Mouse (Mus musculus): ENCODE measurements around the gene Galr3. TPM values are rescaled to one million over a fixed set of nuclear protein-coding genes. Genes with fewer than 3 reads are reported as not detected.

Galr3 gene
- polyA plus RNA-seq (2015; fragmentation: Nextera tagmentation; extraction: Ambion mirVana): 0.14 TPM in 1 of 2 replicates, not detected in the other

DNA sequence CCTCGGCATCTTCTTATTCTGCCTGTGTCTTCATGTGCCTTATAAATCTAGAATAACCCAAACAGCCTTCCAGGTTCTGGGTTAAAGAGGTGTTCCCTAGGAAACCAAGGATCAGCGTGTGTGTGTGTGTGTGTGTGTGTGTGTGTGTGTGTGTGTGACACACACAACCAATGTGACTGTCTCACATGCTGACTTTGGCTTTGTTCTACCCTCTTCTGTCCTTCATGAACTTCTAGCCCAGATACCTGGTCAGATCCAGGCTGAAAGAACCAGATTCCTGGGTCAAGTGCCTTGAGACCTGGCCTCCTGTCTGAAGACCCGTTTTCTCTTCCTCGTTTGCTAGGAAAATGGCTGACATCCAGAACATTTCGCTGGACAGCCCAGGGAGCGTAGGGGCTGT lies at the start of gene Galr3:
Galr3 (plus strand) TSS at position 301 of the 400 bp plus-strand sequence.
- H3K4me3 ChIP-seq (ENCODE audit: low read length): peak within 1 kb of the TSS; percentile 58
- H3K4me2 ChIP-seq (ENCODE audit: low read length): peak within 1 kb of the TSS; percentile 79
- H3K9me3 ChIP-seq (ENCODE audit: control insufficient read depth, low read length): no peaks in the 10 kb centered on the region
- peaks cover 10% of the 10 kb centered on the region for H3K27me3 ChIP-seq (replicated peaks; ENCODE audit: control insufficient read depth, insufficient read depth, low read length)
- peak within 1 kb of the TSS; percentile 70 for H3K9ac ChIP-seq (ENCODE audit: low read depth, low read length)
- 81% methylated on average over 6 of the region's 6 CpGs for WGBS
- ATAC-seq: no peak
- H3K27ac ChIP-seq (ENCODE audit: low read depth, low read length): peak within 1 kb of the TSS; percentile 26; the same call in 1 of the 2 replicates
- H3K4me1 ChIP-seq (ENCODE audit: control insufficient read depth, insufficient read depth, low read depth, low read length): peaks cover 10% of the 10 kb centered on the region
- no peaks in the 10 kb centered on the region for H3K36me3 ChIP-seq (ENCODE audit: control insufficient read depth, insufficient read depth, low read length)

DNA sequence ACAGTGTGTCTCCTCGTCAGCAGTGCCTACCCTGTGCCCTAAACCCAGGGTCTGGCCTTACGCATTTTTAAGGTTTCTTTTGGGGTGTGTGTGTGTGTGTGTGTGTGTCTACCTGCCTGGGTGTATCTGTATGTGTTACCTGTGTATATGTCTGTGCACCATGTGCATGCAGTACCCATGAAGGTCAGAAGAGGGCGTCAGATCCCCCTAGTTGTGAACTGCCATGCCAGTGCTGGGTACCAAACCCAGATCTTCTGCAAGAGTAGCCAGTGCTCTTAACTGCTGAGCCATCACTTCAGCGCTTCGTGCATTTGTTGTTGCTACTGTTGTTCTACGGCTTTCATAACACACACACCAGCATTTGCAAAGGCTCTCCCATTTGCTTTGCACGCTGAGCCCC lies 49.5 kb upstream of the Galr3 start:
- no peak for ATAC-seq
- H3K9me3 ChIP-seq (ENCODE audit: control insufficient read depth, low read length): no peaks in the 10 kb centered on the region
- no peak overlapping the region for H3K4me2 ChIP-seq (ENCODE audit: low read length)
- no peaks in the 10 kb centered on the region for H3K27me3 ChIP-seq (replicated peaks; ENCODE audit: control insufficient read depth, insufficient read depth, low read length)
- H3K27ac ChIP-seq (ENCODE audit: low read depth, low read length): no peak overlapping the region
- H3K36me3 ChIP-seq (ENCODE audit: control insufficient read depth, insufficient read depth, low read length): peaks cover 41% of the 10 kb centered on the region
- H3K4me1 ChIP-seq (ENCODE audit: control insufficient read depth, insufficient read depth, low read depth, low read length): peaks cover 11% of the 10 kb centered on the region
- no peak overlapping the region for H3K9ac ChIP-seq (ENCODE audit: low read depth, low read length)
- H3K4me3 ChIP-seq (ENCODE audit: low read length): no peak overlapping the region
- 90% methylated on average over 7 of the region's 7 CpGs for WGBS

DNA sequence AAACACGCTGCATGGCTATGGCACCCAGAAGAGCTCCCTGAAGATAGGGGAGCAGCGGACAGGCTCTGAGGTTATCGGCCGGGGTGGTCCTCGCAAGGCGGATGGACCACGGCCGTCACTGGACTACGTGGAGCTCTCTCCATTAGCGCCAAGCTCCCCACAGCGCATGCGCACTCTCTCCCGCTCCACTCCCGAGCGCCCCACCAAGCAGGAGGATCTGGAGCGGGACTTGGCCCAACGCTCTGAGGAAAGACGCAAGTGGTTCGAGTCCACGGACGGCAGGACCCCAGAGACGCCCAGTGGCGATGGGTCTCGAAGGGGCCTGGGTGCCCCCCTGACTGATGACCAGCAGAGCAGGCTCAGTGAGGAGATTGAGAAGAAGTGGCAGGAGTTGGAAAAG lies 48.8 kb upstream of the Galr3 start:
- H3K27me3 ChIP-seq (replicated peaks; ENCODE audit: control insufficient read depth, insufficient read depth, low read length): no peaks in the 10 kb centered on the region
- H3K36me3 ChIP-seq (ENCODE audit: control insufficient read depth, insufficient read depth, low read length): peaks cover 41% of the 10 kb centered on the region
- peaks cover 5% of the 10 kb centered on the region for H3K4me1 ChIP-seq (ENCODE audit: control insufficient read depth, insufficient read depth, low read depth, low read length)
- H3K27ac ChIP-seq (ENCODE audit: low read depth, low read length): no peak overlapping the region
- no peak overlapping the region for H3K4me3 ChIP-seq (ENCODE audit: low read length)
- no peaks in the 10 kb centered on the region for H3K9me3 ChIP-seq (ENCODE audit: control insufficient read depth, low read length)
- 97% methylated on average over 24 of the region's 24 CpGs for WGBS
- ATAC-seq: no peak
- no peak overlapping the region for H3K4me2 ChIP-seq (ENCODE audit: low read length)
- no peak overlapping the region for H3K9ac ChIP-seq (ENCODE audit: low read depth, low read length)

DNA sequence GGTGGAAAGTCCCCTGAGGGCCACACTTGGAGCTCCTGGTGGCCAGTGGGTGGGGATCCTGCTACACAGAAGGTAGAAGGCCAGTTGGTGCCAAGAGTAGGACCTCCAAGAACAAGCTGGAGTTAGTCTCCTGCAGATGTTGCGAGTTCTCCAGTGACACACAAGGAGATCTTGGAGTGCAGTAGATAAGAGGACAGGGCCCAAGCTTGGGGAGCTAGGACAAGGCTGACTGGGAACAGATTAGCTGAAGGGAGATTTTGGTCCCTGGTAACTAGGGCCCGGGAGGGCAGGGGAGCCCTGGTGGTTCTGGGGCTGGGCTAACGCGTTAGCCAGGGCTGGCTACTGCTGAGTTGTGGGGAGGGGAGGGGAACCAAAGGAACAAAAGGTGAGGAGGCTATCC lies 45.8 kb upstream of the Galr3 start:
- H3K4me3 ChIP-seq (ENCODE audit: low read length): no peak overlapping the region
- WGBS: 86% methylated on average over 4 of the region's 4 CpGs
- H3K27me3 ChIP-seq (replicated peaks; ENCODE audit: control insufficient read depth, insufficient read depth, low read length): no peaks in the 10 kb centered on the region
- no peaks in the 10 kb centered on the region for H3K4me1 ChIP-seq (ENCODE audit: control insufficient read depth, insufficient read depth, low read depth, low read length)
- peaks cover 42% of the 10 kb centered on the region for H3K36me3 ChIP-seq (ENCODE audit: control insufficient read depth, insufficient read depth, low read length)
- no peaks in the 10 kb centered on the region for H3K9me3 ChIP-seq (ENCODE audit: control insufficient read depth, low read length)
- no peak overlapping the region for H3K27ac ChIP-seq (ENCODE audit: low read depth, low read length)
- H3K4me2 ChIP-seq (ENCODE audit: low read length): no peak overlapping the region
- no peak overlapping the region for H3K9ac ChIP-seq (ENCODE audit: low read depth, low read length)
- no peak for ATAC-seq

DNA sequence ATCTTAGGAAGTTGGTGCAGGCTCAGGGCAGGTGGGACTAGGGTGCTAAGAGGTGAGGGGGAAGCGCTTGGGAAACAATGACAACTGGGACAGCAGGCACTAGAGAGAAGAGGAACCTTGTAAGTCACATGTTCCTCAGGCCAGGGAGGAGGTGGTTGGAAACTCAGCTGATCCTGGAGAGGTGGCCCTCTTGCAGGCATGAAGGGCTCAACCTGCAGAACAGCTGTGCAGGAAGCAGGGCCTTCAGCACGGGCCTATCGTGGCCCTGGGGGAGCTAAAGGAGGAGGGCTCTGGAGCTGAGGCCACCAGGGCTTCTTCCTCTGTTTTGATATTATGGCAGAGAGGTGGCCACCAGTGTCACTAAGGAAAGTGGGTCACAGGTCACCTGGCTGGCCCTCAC lies 45.0 kb upstream of the Galr3 start:
- H3K4me2 ChIP-seq (ENCODE audit: low read length): no peak overlapping the region
- H3K27ac ChIP-seq (ENCODE audit: low read depth, low read length): no peak overlapping the region
- H3K4me3 ChIP-seq (ENCODE audit: low read length): no peak overlapping the region
- no peaks in the 10 kb centered on the region for H3K4me1 ChIP-seq (ENCODE audit: control insufficient read depth, insufficient read depth, low read depth, low read length)
- WGBS: 76% methylated on average over 3 of the region's 3 CpGs
- H3K9ac ChIP-seq (ENCODE audit: low read depth, low read length): no peak overlapping the region
- H3K9me3 ChIP-seq (ENCODE audit: control insufficient read depth, low read length): no peaks in the 10 kb centered on the region
- ATAC-seq: no peak
- no peaks in the 10 kb centered on the region for H3K27me3 ChIP-seq (replicated peaks; ENCODE audit: control insufficient read depth, insufficient read depth, low read length)
- H3K36me3 ChIP-seq (ENCODE audit: control insufficient read depth, insufficient read depth, low read length): peaks cover 40% of the 10 kb centered on the region

DNA sequence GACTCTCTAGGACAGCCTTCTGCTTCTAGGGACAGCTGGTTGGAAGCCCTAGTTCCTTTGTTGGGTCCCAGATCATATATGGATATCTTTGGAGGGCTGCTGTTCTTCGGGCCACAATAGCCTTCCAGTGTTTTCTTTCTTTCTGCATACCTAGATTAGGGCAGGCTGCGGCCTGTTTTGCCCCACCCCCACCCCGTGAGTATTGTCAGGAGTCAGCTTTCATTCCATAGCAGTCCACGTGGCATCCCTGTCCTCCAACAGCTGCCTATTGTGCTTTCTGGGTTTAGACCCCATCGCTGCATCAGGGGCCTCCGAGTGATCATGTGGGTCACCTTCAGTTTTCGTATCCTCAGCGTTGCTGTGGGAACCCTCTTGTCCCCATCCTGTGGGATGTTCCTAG lies 43.3 kb upstream of the Galr3 start:
- Histone ChIP-seq H3K27me3 (replicated peaks; ENCODE audit: control insufficient read depth, insufficient read depth, low read length) (no peaks in the 10 kb centered on the region), H3K27ac (ENCODE audit: low read depth, low read length) (no peak overlapping the region), H3K4me1 (ENCODE audit: control insufficient read depth, insufficient read depth, low read depth, low read length) (no peaks in the 10 kb centered on the region), H3K9me3 (ENCODE audit: control insufficient read depth, low read length) (no peaks in the 10 kb centered on the region), H3K4me2 (ENCODE audit: low read length) (no peak overlapping the region), H3K9ac (ENCODE audit: low read depth, low read length) (no peak overlapping the region), H3K4me3 (ENCODE audit: low read length) (no peak overlapping the region), H3K36me3 (ENCODE audit: control insufficient read depth, insufficient read depth, low read length) (peaks cover 26% of the 10 kb centered on the region)
- WGBS: 69% methylated on average over 8 of the region's 8 CpGs
- no peak for ATAC-seq

DNA sequence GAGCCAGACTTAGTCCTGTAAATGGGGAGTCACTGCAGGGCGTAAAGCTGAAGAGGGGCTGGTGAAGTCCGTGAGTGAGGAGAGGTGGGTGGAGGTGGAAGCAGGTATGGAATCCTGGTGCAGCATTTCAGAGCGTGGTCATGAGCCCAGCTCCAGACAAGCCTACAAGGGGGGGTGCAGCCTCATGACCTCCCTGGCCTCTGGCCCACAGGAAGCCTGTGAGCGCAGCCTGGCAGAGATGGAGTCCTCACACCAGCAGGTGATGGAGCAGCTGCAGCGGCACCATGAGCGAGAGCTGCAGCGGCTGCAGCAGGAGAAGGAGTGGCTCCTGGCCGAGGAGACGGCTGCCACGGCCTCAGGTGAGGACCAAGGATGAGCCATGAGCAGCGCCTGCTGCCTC lies 42.1 kb upstream of the Galr3 start:
- H3K27me3 ChIP-seq (replicated peaks; ENCODE audit: control insufficient read depth, insufficient read depth, low read length): no peaks in the 10 kb centered on the region
- peaks cover 25% of the 10 kb centered on the region for H3K36me3 ChIP-seq (ENCODE audit: control insufficient read depth, insufficient read depth, low read length)
- H3K9ac ChIP-seq (ENCODE audit: low read depth, low read length): no peak overlapping the region; the same call in 1 of the 2 replicates
- H3K9me3 ChIP-seq (ENCODE audit: control insufficient read depth, low read length): no peaks in the 10 kb centered on the region
- H3K4me3 ChIP-seq (ENCODE audit: low read length): no peak overlapping the region
- no peaks in the 10 kb centered on the region for H3K4me1 ChIP-seq (ENCODE audit: control insufficient read depth, insufficient read depth, low read depth, low read length)
- 87% methylated on average over 11 of the region's 11 CpGs for WGBS
- H3K27ac ChIP-seq (ENCODE audit: low read depth, low read length): no peak overlapping the region
- ATAC-seq: no peak
- H3K4me2 ChIP-seq (ENCODE audit: low read length): no peak overlapping the region

DNA sequence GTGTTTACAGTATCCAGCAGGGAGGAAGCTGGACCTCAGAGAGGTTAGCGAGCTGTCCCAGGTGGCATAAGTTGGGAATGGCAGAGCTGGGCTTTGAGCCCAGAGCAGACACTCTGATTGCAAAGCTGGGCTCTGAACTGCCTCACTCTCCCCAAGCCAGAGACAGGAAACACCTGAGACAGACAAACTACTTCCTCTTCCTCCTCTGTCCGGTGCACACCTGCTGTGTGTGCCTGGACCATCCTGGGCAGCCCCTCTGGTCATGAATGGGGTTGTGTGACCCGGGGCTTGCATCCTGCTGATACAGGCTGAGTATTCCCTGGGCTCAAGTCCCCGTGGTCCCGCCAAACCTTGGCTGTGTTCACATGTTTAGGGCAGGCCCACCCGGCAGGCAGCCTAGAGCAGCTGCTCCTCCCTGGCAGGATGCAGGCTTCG lies 41.3 kb upstream of the Galr3 start:
- Histone ChIP-seq H3K9me3 (ENCODE audit: control insufficient read depth, low read length) (no peaks in the 10 kb centered on the region), H3K9ac (ENCODE audit: low read depth, low read length) (no peak overlapping the region; the same call in 1 of the 2 replicates), H3K27me3 (replicated peaks; ENCODE audit: control insufficient read depth, insufficient read depth, low read length) (no peaks in the 10 kb centered on the region), H3K27ac (ENCODE audit: low read depth, low read length) (peak overlapping the region; percentile 56; the same call in 1 of the 2 replicates), H3K4me1 (ENCODE audit: control insufficient read depth, insufficient read depth, low read depth, low read length) (no peaks in the 10 kb centered on the region), H3K4me3 (ENCODE audit: low read length) (no peak overlapping the region), H3K36me3 (ENCODE audit: control insufficient read depth, insufficient read depth, low read length) (peaks cover 27% of the 10 kb centered on the region), H3K4me2 (ENCODE audit: low read length) (no peak overlapping the region)
- 69% methylated on average over 7 of the region's 7 CpGs for WGBS
- ATAC-seq: peak; percentile 29; the same call in 1 of the 2 replicates

DNA sequence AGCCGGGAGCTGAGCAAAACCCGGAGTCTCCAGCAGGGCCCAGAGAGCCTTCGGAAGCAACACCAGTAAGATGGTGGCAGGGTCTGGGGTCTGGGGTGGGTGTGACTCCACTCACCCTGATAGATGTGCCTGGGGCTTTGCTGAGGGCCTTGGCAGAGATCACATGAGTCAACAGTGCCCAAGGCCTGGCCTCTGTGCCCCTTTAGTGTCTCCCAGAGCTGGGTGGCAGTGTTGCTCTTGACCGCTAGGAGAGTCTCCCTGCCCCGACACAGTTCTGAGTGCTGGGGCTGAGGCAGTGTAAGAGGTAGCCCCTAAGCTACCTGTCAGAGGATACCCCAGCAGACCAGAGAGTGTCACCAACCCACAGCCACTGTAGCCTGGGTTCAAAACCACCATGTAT lies 40.1 kb upstream of the Galr3 start:
- H3K9ac ChIP-seq (ENCODE audit: low read depth, low read length): no peak overlapping the region
- no peak overlapping the region for H3K27ac ChIP-seq (ENCODE audit: low read depth, low read length)
- no peaks in the 10 kb centered on the region for H3K9me3 ChIP-seq (ENCODE audit: control insufficient read depth, low read length)
- H3K4me3 ChIP-seq (ENCODE audit: low read length): no peak overlapping the region
- H3K36me3 ChIP-seq (ENCODE audit: control insufficient read depth, insufficient read depth, low read length): peaks cover 30% of the 10 kb centered on the region
- 93% methylated on average over 5 of the region's 5 CpGs for WGBS
- no peak overlapping the region for H3K4me2 ChIP-seq (ENCODE audit: low read length)
- H3K4me1 ChIP-seq (ENCODE audit: control insufficient read depth, insufficient read depth, low read depth, low read length): no peaks in the 10 kb centered on the region
- no peaks in the 10 kb centered on the region for H3K27me3 ChIP-seq (replicated peaks; ENCODE audit: control insufficient read depth, insufficient read depth, low read length)
- no peak for ATAC-seq

DNA sequence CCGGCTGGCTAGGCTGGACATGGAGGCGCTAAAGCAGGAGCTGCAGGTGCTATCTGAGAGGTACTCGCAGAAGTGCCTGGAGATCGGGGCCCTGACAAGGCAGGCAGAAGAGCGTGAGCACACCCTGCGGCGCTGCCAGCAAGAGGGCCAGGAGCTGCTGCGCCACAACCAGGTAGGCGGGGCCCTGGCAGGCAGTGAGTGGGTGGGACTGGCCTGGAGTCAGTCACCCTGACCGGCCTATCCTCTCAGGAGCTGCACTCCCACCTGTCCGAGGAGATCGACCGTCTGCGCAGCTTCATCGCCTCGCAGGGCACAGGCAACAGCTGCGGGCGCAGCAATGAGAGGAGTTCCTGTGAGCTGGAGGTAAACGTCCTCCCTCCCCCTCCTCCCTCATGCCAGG lies 39.6 kb upstream of the Galr3 start:
- Histone ChIP-seq H3K9me3 (ENCODE audit: control insufficient read depth, low read length) (no peaks in the 10 kb centered on the region), H3K4me2 (ENCODE audit: low read length) (no peak overlapping the region), H3K4me3 (ENCODE audit: low read length) (no peak overlapping the region), H3K9ac (ENCODE audit: low read depth, low read length) (no peak overlapping the region), H3K27ac (ENCODE audit: low read depth, low read length) (no peak overlapping the region), H3K27me3 (replicated peaks; ENCODE audit: control insufficient read depth, insufficient read depth, low read length) (no peaks in the 10 kb centered on the region), H3K36me3 (ENCODE audit: control insufficient read depth, insufficient read depth, low read length) (peaks cover 30% of the 10 kb centered on the region), H3K4me1 (ENCODE audit: control insufficient read depth, insufficient read depth, low read depth, low read length) (no peaks in the 10 kb centered on the region)
- no peak for ATAC-seq
- 59% methylated on average over 19 of the region's 19 CpGs for WGBS

Data from hindbrain, embryonic 16.5 days (tissue).